Mouse (Mus musculus) heart, embryonic 12.5 days (tissue): ENCODE data around the gene Csnk1d. TPM values are rescaled to one million over a fixed set of nuclear protein-coding genes. Genes with fewer than 3 reads are reported as not detected.

Experiments used
- polyA plus RNA-seq: library from polyadenylated mRNA; unstranded; fragments of >200 nt; fragmentation: Nextera tagmentation; extraction: Ambion mirVana; gene quantifications from 2 replicates; pipeline ENCODE4 v1.2.1, GENCODE M21; 2016

The Csnk1d gene
- polyA plus RNA-seq, 1 experiment from 2014 or later = 94.7 TPM

Other genes starting within 250 kb of the Csnk1d start
- 3.5 and 5.3 TPM in 2 replicates for gene Hmga1b, start 228.5 kb downstream of the Csnk1d start, polyA plus RNA-seq
- 23.2 and 24.9 TPM in 2 replicates for gene Rfng, start 207.1 kb downstream of the Csnk1d start, polyA plus RNA-seq
- gene Gps1, start 207.1 kb downstream of the Csnk1d start, polyA plus RNA-seq = 139 and 140 TPM in 2 replicates
- gene Dus1l, start 194.9 kb downstream of the Csnk1d start, polyA plus RNA-seq = 48.0 and 48.3 TPM in 2 replicates
- gene Fasn, start 166.8 kb downstream of the Csnk1d start, polyA plus RNA-seq = 45.1 and 47.5 TPM in 2 replicates
- gene Ccdc57, start 58.5 kb downstream of the Csnk1d start, polyA plus RNA-seq = 4.7 and 4.9 TPM in 2 replicates
- gene Slc16a3, start 42.9 kb downstream of the Csnk1d start, polyA plus RNA-seq = 289 and 290 TPM in 2 replicates
- gene Cd7, start 48.1 kb upstream of the Csnk1d start, polyA plus RNA-seq = not detected in 2 replicates
- gene Sectm1b, start 72.2 kb upstream of the Csnk1d start, polyA plus RNA-seq = not detected in 2 replicates
- gene Sectm1a, start 89.9 kb upstream of the Csnk1d start, polyA plus RNA-seq = not detected in 2 replicates
- not detected in 2 replicates for gene Tex19.2, start 127.3 kb upstream of the Csnk1d start, polyA plus RNA-seq
- gene Tex19.1, start 154.8 kb upstream of the Csnk1d start, polyA plus RNA-seq = 0.15 and 0.54 TPM in 2 replicates
- gene Uts2r, start 168.9 kb upstream of the Csnk1d start, polyA plus RNA-seq = not detected in 2 replicates
- 7.8 and 8.4 TPM in 2 replicates for gene Hexdc, start 213.1 kb upstream of the Csnk1d start, polyA plus RNA-seq
- gene Ogfod3, start 213.4 kb upstream of the Csnk1d start, polyA plus RNA-seq = 27.2 and 31.8 TPM in 2 replicates
- 22.6 and 23.3 TPM in 2 replicates for gene Cybc1, start 238.0 kb upstream of the Csnk1d start, polyA plus RNA-seq
- gene Narf, start 245.9 kb upstream of the Csnk1d start, polyA plus RNA-seq = 47.3 and 56.8 TPM in 2 replicates